Mouse (Mus musculus): ENCODE results near the gene Pxdc1. TPM values are rescaled to one million over a fixed set of nuclear protein-coding genes. Genes with fewer than 3 reads are reported as not detected.

Gene Pxdc1
- total and polyA plus RNA-seq, 3 experiments: not detected

- no peak overlapping the region for H3K9ac ChIP-seq (ENCODE audit: control insufficient read depth, low read depth, low read length, poor library complexity, severe bottlenecking)
- no peak for DNase-seq (ENCODE audit: low read depth, low spot score)
- no peak for TF ChIP-seq MEF2A (IDR thresholded peaks at IDR 0.05; ENCODE audit: extremely low read depth, insufficient replicate concordance, low read depth, low read length, poor library complexity, severe bottlenecking)
- TF ChIP-seq MXI1 (IDR thresholded peaks at IDR 0.05; ENCODE audit: low read depth, low read length): no peak
- TF ChIP-seq JUND (IDR thresholded peaks at IDR 0.05; ENCODE audit: low read depth, low read length): no peak
- TF ChIP-seq RCOR1 (IDR thresholded peaks at IDR 0.05; ENCODE audit: low read depth, low read length): no peak
- no peak for TF ChIP-seq CHD1 (IDR thresholded peaks at IDR 0.05; ENCODE audit: low read depth, low read length)
- TF ChIP-seq USF1 (IDR thresholded peaks at IDR 0.05; ENCODE audit: low read depth, low read length): no peak
Observed at GRCm38 (mm10) chr13:34673354-34673753, 20.1 kb upstream of the Pxdc1 start.

GRCm38 (mm10) chr13:34669919-34670865 lies 16.9 kb upstream of the Pxdc1 start:
- Histone ChIP-seq H3K9me3 (replicated peaks; ENCODE audit: insufficient read depth, low read length) (no peaks in the 10 kb centered on the region), H3K4me1 (ENCODE audit: control insufficient read depth in 1 of 2, insufficient read depth in 2 of 2, low read length in 2 of 2) (no peaks in the 10 kb centered on the region), H3K36me3 (ENCODE audit: control insufficient read depth in 1 of 2, insufficient read depth in 2 of 2, low read length in 2 of 2) (no peaks in the 10 kb centered on the region), H3K79me2 (ENCODE audit: control insufficient read depth, insufficient read depth, low read length, poor library complexity) (no peaks in the 10 kb centered on the region), H3K9ac (ENCODE audit: control insufficient read depth, low read depth, low read length, poor library complexity, severe bottlenecking) (no peak overlapping the region), H3K27ac (ENCODE audit: control insufficient read depth, low read depth, low read length) (no peak overlapping the region), H3K4me3 (ENCODE audit: control insufficient read depth in 1 of 2, insufficient read depth in 1 of 2, low read depth in 2 of 2, low read length in 2 of 2) (no peak overlapping the region), H3K27me3 (ENCODE audit: control insufficient read depth in 1 of 2, insufficient read depth in 2 of 2, low read length in 2 of 2) (no peaks in the 10 kb centered on the region; a peak in 1 of 4 replicates)
- TF ChIP-seq TBP (IDR thresholded peaks at IDR 0.05; ENCODE audit: low read depth, low read length) (no peak), EP300 (IDR thresholded peaks at IDR 0.05; ENCODE audit: low read depth in 1 of 2, low read length in 2 of 2) (no peak), USF1 (IDR thresholded peaks at IDR 0.05; ENCODE audit: low read depth, low read length) (no peak)
- DNase-seq (ENCODE audit: low read depth, low spot score): no peak

More at GRCm38 (mm10) chr13:34673354-34673753, 20.1 kb upstream of the Pxdc1 start:
- no peak overlapping the region for H3K4me3 ChIP-seq (ENCODE audit: control insufficient read depth in 1 of 2, insufficient read depth in 1 of 2, low read depth in 2 of 2, low read length in 2 of 2)
- no peaks in the 10 kb centered on the region; a peak in 1 of 4 replicates for H3K27me3 ChIP-seq (ENCODE audit: control insufficient read depth in 1 of 2, insufficient read depth in 2 of 2, low read length in 2 of 2)
- no peak overlapping the region for H3K27ac ChIP-seq (ENCODE audit: control insufficient read depth, low read depth, low read length)
- no peaks in the 10 kb centered on the region for H3K4me1 ChIP-seq (ENCODE audit: control insufficient read depth in 1 of 2, insufficient read depth in 2 of 2, low read length in 2 of 2)
- H3K9me3 ChIP-seq (replicated peaks; ENCODE audit: insufficient read depth, low read length): no peaks in the 10 kb centered on the region
- H3K79me2 ChIP-seq (ENCODE audit: control insufficient read depth, insufficient read depth, low read length, poor library complexity): no peaks in the 10 kb centered on the region
- H3K36me3 ChIP-seq (ENCODE audit: control insufficient read depth in 1 of 2, insufficient read depth in 2 of 2, low read length in 2 of 2): no peaks in the 10 kb centered on the region

GRCm38 (mm10) chr13:34667197-34667596 lies 13.9 kb upstream of the Pxdc1 start:
- no peak for DNase-seq (ENCODE audit: low read depth, low spot score)

More at GRCm38 (mm10) chr13:34667197-34667596, 13.9 kb upstream of the Pxdc1 start:
- no peaks in the 10 kb centered on the region for H3K79me2 ChIP-seq (ENCODE audit: control insufficient read depth, insufficient read depth, low read length, poor library complexity)
- H3K27ac ChIP-seq (ENCODE audit: control insufficient read depth, low read depth, low read length): no peak overlapping the region
- H3K9me3 ChIP-seq (replicated peaks; ENCODE audit: insufficient read depth, low read length): no peaks in the 10 kb centered on the region
- H3K36me3 ChIP-seq (ENCODE audit: control insufficient read depth in 1 of 2, insufficient read depth in 2 of 2, low read length in 2 of 2): no peaks in the 10 kb centered on the region
- no peaks in the 10 kb centered on the region for H3K4me1 ChIP-seq (ENCODE audit: control insufficient read depth in 1 of 2, insufficient read depth in 2 of 2, low read length in 2 of 2)
- TF ChIP-seq MAFK (IDR thresholded peaks at IDR 0.05; ENCODE audit: borderline replicate concordance, low read depth, low read length) (no peak), ZMIZ1 (IDR thresholded peaks at IDR 0.05; ENCODE audit: low read depth, low read length) (no peak), TBP (IDR thresholded peaks at IDR 0.05; ENCODE audit: low read depth, low read length) (no peak), MAX (IDR thresholded peaks at IDR 0.05; ENCODE audit: low read length) (no peak), GATA1 (IDR thresholded peaks at IDR 0.05; ENCODE audit: low read depth, low read length) (no peak), POLR2A (IDR thresholded peaks at IDR 0.05; ENCODE audit: control insufficient read depth in 1 of 2, insufficient read depth in 1 of 2, low read depth in 1 of 2, low read length in 2 of 2, poor library complexity in 1 of 2) (no peak), ELF1 (IDR thresholded peaks at IDR 0.05; ENCODE audit: low read depth, low read length) (no peak), BHLHE40 (IDR thresholded peaks at IDR 0.05; ENCODE audit: borderline replicate concordance, low read depth, low read length) (no peak), CTCF (IDR thresholded peaks at IDR 0.05 in 2 of 3, conservative IDR thresholded peaks at IDR 0.05 in 1 of 3; ENCODE audit: control insufficient read depth in 1 of 3, insufficient read depth in 1 of 3, low read depth in 2 of 3, low read length in 3 of 3, poor library complexity in 1 of 3, severe bottlenecking in 1 of 3) (no peak), MEF2A (IDR thresholded peaks at IDR 0.05; ENCODE audit: extremely low read depth, insufficient replicate concordance, low read depth, low read length, poor library complexity, severe bottlenecking) (no peak), CHD1 (IDR thresholded peaks at IDR 0.05; ENCODE audit: low read depth, low read length) (no peak), MAZ (IDR thresholded peaks at IDR 0.05; ENCODE audit: low read depth, low read length) (no peak), EP300 (IDR thresholded peaks at IDR 0.05; ENCODE audit: low read depth in 1 of 2, low read length in 2 of 2) (no peak)
- no peak overlapping the region for H3K4me3 ChIP-seq (ENCODE audit: control insufficient read depth in 1 of 2, insufficient read depth in 1 of 2, low read depth in 2 of 2, low read length in 2 of 2)
- H3K9ac ChIP-seq (ENCODE audit: control insufficient read depth, low read depth, low read length, poor library complexity, severe bottlenecking): no peak overlapping the region
- H3K27me3 ChIP-seq (ENCODE audit: control insufficient read depth in 1 of 2, insufficient read depth in 2 of 2, low read length in 2 of 2): peaks cover 0 to 4% of the 10 kb centered on the region in 2 experiments; a peak in 2 of 4 replicates
